Mouse (Mus musculus) lung, postnatal 0 days (tissue): ENCODE measurements around the gene Park7.

Experiments used
- CTCF ChIP-seq: IDR thresholded peaks from 2 replicates; pipeline ENCODE4 v1.5.1; 2016; ENCODE audit warnings: antibody characterized with exemption, mild to moderate bottlenecking
- EP300 ChIP-seq: IDR thresholded peaks from 2 replicates; pipeline ENCODE4 v1.6.1; 2016; ENCODE audit warnings: antibody characterized with exemption, mild to moderate bottlenecking, control low read depth

- TF ChIP-seq EP300 (no peak), CTCF (no peak)
Observed at GRCm38 (mm10) chr4:150927789-150928188, 13.6 kb upstream of the Park7 start.
